Mouse (Mus musculus): Measurements from ENCODE around the gene Atp4a. TPM values are rescaled to one million over a fixed set of nuclear protein-coding genes. Genes with fewer than 3 reads are reported as not detected.
"Not testable (repeated sequence)": the region's sequence is repeated elsewhere in the genome, so short reads cannot be mapped to it uniquely, and the experiment has no call there.

Atp4a gene
- total and polyA plus RNA-seq, 2 experiments: 2.6 to 4.2 TPM

DNA sequence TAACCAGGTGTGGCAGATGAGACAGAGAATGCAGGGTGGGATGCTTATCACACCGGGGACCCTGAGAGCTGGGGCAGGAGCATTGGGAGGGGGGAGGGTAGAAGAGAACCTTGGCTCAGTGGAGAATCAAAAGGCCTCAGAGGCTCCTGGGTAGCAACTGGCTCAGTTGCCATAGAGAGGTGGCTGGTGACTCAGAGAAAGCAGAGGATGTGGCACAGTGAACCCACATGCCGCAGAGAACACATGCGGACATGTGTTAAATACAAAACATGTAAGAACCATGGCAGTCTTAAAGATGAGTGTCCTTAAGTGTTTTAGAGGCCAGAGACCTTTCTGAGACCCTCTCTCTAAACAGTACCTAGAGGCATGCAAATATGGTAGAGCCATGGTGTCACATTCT lies 24.2 kb downstream of the Atp4a start:
- Histone ChIP-seq H3K27ac (replicated peaks; ENCODE audit: insufficient read depth, low read depth, low read length) (no peak overlapping the region), H3K9ac (ENCODE audit: low read depth, low read length) (no peak overlapping the region), H3K36me3 (ENCODE audit: control insufficient read depth, insufficient read depth, low read length) (peaks cover 13% of the 10 kb centered on the region), H3K4me1 (ENCODE audit: control insufficient read depth, insufficient read depth, low read length) (peaks cover 7% of the 10 kb centered on the region; the same call in 1 of the 2 replicates), H3K79me2 (ENCODE audit: control insufficient read depth, insufficient read depth, low read length) (no peaks in the 10 kb centered on the region), H3K4me3 (ENCODE audit: insufficient read depth, low read depth, low read length) (no peak overlapping the region), H3K27me3 (ENCODE audit: control insufficient read depth, insufficient read depth, low read length) (no peaks in the 10 kb centered on the region)
- TF ChIP-seq POLR2A (IDR thresholded peaks at IDR 0.05; ENCODE audit: extremely low read depth, insufficient read depth, low read length) (no peak), CTCF (IDR thresholded peaks at IDR 0.05; ENCODE audit: low read depth, low read length) (no peak)
- WGBS: 88% methylated on average over 3 of the region's 3 CpGs
- DNase-seq (ENCODE audit: extremely low read depth, low read depth, low spot score): no peak

DNA sequence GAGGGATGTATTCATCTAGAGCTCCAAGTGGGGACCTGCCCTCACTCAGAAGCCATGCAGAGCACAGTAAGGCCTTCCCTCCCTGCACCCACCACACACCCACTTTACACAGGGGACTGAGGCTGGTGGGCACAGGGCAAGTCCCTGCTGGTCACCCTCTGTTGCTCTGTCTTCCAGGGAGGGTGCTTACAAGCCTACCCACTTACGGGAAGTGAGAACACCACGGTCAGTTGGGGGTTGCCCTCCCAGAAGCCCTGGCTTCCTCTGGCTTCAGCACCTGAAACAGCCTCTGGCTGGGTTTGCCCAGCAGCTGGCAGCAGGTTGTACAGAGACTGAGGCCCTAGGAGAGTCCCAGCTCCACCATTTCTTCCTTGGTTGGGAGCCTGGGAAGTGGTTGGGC lies 30.6 kb downstream of the Atp4a start:
- H3K27me3 ChIP-seq (ENCODE audit: control insufficient read depth, insufficient read depth, low read length); H3K9ac ChIP-seq (ENCODE audit: low read depth, low read length): not testable (repeated sequence)
- 80% methylated on average over 2 of the region's 2 CpGs for WGBS

DNA sequence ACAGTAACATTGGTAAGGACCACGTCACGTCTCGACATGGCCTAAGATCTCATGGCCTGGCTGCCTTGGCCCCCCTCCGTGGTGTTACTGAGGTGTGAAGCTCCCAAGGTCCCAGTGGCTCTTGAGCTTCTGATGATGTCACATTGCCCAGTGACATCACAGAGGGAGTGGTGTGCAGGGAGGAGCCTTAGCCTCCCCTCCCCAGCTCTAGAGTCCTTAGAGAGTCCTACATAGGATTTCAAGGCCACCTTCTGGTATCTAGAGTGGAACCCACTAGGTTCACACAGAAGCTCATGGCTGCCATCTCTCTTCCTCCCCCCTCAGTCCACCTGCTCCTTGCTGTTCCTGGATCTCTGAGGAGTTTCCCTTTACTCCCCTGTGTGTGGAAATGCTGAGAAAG lies 31.6 kb downstream of the Atp4a start, which contains the start of gene Gapdhs:
Gene Gapdhs (minus strand): TSS at position 65 of the 400 bp plus-strand sequence.
- H3K27me3 ChIP-seq (ENCODE audit: control insufficient read depth, insufficient read depth, low read length); DNase-seq (ENCODE audit: extremely low read depth, low read depth, low spot score); H3K9ac ChIP-seq (ENCODE audit: low read depth, low read length); H3K79me2 ChIP-seq (ENCODE audit: control insufficient read depth, insufficient read depth, low read length); H3K4me1 ChIP-seq (ENCODE audit: control insufficient read depth, insufficient read depth, low read length); H3K4me3 ChIP-seq (ENCODE audit: insufficient read depth, low read depth, low read length); H3K36me3 ChIP-seq (ENCODE audit: control insufficient read depth, insufficient read depth, low read length); H3K27ac ChIP-seq (replicated peaks; ENCODE audit: insufficient read depth, low read depth, low read length): not testable (repeated sequence)
- WGBS: 95% methylated on average over 4 of the region's 4 CpGs

More for the DNA sequence above, 30.6 kb downstream of the Atp4a start:
- H3K27ac ChIP-seq (replicated peaks; ENCODE audit: insufficient read depth, low read depth, low read length); H3K4me3 ChIP-seq (ENCODE audit: insufficient read depth, low read depth, low read length); DNase-seq (ENCODE audit: extremely low read depth, low read depth, low spot score); H3K79me2 ChIP-seq (ENCODE audit: control insufficient read depth, insufficient read depth, low read length); H3K36me3 ChIP-seq (ENCODE audit: control insufficient read depth, insufficient read depth, low read length); H3K4me1 ChIP-seq (ENCODE audit: control insufficient read depth, insufficient read depth, low read length): not testable (repeated sequence)

- TF ChIP-seq POLR2A (IDR thresholded peaks at IDR 0.05; ENCODE audit: extremely low read depth, insufficient read depth, low read length): no peak
- TF ChIP-seq CTCF (IDR thresholded peaks at IDR 0.05; ENCODE audit: low read depth, low read length): no peak
- Histone ChIP-seq H3K36me3 (ENCODE audit: control insufficient read depth, insufficient read depth, low read length) (no peaks in the 10 kb centered on the region), H3K79me2 (ENCODE audit: control insufficient read depth, insufficient read depth, low read length) (no peaks in the 10 kb centered on the region), H3K27ac (replicated peaks; ENCODE audit: insufficient read depth, low read depth, low read length) (no peak overlapping the region), H3K4me1 (ENCODE audit: control insufficient read depth, insufficient read depth, low read length) (no peaks in the 10 kb centered on the region; the same call in 1 of the 2 replicates), H3K27me3 (ENCODE audit: control insufficient read depth, insufficient read depth, low read length) (no peaks in the 10 kb centered on the region), H3K4me3 (ENCODE audit: insufficient read depth, low read depth, low read length) (no peak overlapping the region), H3K9ac (ENCODE audit: low read depth, low read length) (no peak overlapping the region)
- WGBS: 24% methylated on average over 4 of the region's 4 CpGs
- DNase-seq (ENCODE audit: extremely low read depth, low read depth, low spot score): peak; percentile 59
Measured at GRCm38 (mm10) chr7:30744022-30744598, 32.1 kb downstream of the Atp4a start.

DNA sequence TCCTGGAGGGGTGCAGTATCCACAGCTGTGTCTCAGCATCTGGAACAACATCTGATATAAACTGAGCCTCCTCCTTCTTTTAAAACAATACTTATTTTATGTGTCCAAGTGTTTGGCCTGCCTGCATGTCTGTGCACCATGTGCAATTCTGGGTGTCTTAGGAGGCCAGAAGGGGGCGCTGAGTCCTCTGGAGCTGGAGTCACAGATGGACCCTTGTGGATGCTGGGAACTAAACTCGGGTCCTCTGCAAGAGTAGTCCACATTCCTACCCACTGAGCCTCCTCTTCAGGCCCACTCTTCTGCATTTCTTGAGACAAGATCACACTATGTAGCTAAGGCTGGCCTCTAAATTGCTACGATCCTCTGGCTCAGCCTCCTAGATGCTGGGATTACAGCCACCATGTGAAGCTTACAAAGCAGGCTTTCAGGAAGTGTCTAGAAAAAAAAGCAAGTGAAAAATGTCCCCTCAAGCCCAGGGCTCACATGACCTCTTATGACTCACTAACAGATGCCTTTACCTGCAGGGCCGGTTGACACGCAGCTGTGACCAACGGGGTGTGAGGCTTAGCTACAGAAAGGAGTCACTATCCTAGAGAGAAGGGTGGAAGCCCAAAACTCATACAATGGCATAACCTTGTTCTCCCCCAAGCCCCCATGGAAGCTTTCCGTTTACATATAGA lies 35.7 kb downstream of the Atp4a start:
- no peaks in the 10 kb centered on the region for H3K79me2 ChIP-seq (ENCODE audit: control insufficient read depth, insufficient read depth, low read length)
- no peak for TF ChIP-seq POLR2A (IDR thresholded peaks at IDR 0.05; ENCODE audit: extremely low read depth, insufficient read depth, low read length)
- TF ChIP-seq CTCF (IDR thresholded peaks at IDR 0.05; ENCODE audit: low read depth, low read length): no peak
- no peaks in the 10 kb centered on the region for H3K36me3 ChIP-seq (ENCODE audit: control insufficient read depth, insufficient read depth, low read length)
- no peaks in the 10 kb centered on the region; the same call in 1 of the 2 replicates for H3K4me1 ChIP-seq (ENCODE audit: control insufficient read depth, insufficient read depth, low read length)
- no peaks in the 10 kb centered on the region for H3K27me3 ChIP-seq (ENCODE audit: control insufficient read depth, insufficient read depth, low read length)
- 90% methylated on average over 7 of the region's 7 CpGs for WGBS
- no peak overlapping the region for H3K27ac ChIP-seq (replicated peaks; ENCODE audit: insufficient read depth, low read depth, low read length)
- DNase-seq (ENCODE audit: extremely low read depth, low read depth, low spot score): no peak
- H3K4me3 ChIP-seq (ENCODE audit: insufficient read depth, low read depth, low read length): no peak overlapping the region
- H3K9ac ChIP-seq (ENCODE audit: low read depth, low read length): no peak overlapping the region

GRCm38 (mm10) chr7:30749824-30750606 lies 38.0 kb downstream of the Atp4a start:
- WGBS: 86% methylated on average over 13 of the region's 13 CpGs
- TF ChIP-seq CTCF (IDR thresholded peaks at IDR 0.05; ENCODE audit: low read depth, low read length) (no peak), POLR2A (IDR thresholded peaks at IDR 0.05; ENCODE audit: extremely low read depth, insufficient read depth, low read length) (no peak)

More at GRCm38 (mm10) chr7:30749824-30750606, 38.0 kb downstream of the Atp4a start:
- no peak overlapping the region for H3K9ac ChIP-seq (ENCODE audit: low read depth, low read length)
- no peaks in the 10 kb centered on the region for H3K27me3 ChIP-seq (ENCODE audit: control insufficient read depth, insufficient read depth, low read length)
- H3K79me2 ChIP-seq (ENCODE audit: control insufficient read depth, insufficient read depth, low read length): no peaks in the 10 kb centered on the region
- H3K36me3 ChIP-seq (ENCODE audit: control insufficient read depth, insufficient read depth, low read length): no peaks in the 10 kb centered on the region
- no peak overlapping the region for H3K27ac ChIP-seq (replicated peaks; ENCODE audit: insufficient read depth, low read depth, low read length)
- H3K4me1 ChIP-seq (ENCODE audit: control insufficient read depth, insufficient read depth, low read length): no peaks in the 10 kb centered on the region
- no peak for DNase-seq (ENCODE audit: extremely low read depth, low read depth, low spot score)
- H3K4me3 ChIP-seq (ENCODE audit: insufficient read depth, low read depth, low read length): no peak overlapping the region
